Mouse (Mus musculus) v-Abl transformed pro-B cells (cell line): Measurements from ENCODE around the gene Cxcl16.
"Not testable (repeated sequence)": the region's sequence is repeated elsewhere in the genome, so short reads cannot be mapped to it uniquely, and the experiment has no call there.

Experiments
- in situ Hi-C, 2 experiments: fragments of 400-800 bp; cut with MboI; formaldehyde crosslinking; loops; one replicate each; pipeline ENCODE4 v1.15.1; 2025; ENCODE audit not compliant: unreplicated experiment in 2 of 2

Gene Cxcl16

GRCm38 (mm10) chr11:70459601-70460101 is at the start of gene Cxcl16:
Cxcl16 (minus strand) TSS chr11:70459984.
- in situ Hi-C loops: loop anchor here in 1 of 2 experiments (5.0 kb wide), 1 partner anchor 43 kb away; no protein-coding TSS in a partner anchor

- in situ Hi-C loops: loop anchor here (5.0 to 25.0 kb wide), 2 partner anchors 75 to 270 kb away; partner anchors contain the start of genes 0610010K14Rik (in 2 of the 2), Arrb2 (in 2 of the 2), Bcl6b (in 2 of the 2) and Gm21988 (in 2 of the 2)
These were observed 47.3 kb upstream of the Cxcl16 start for GRCm38 (mm10) chr11:70506962-70507515.

- in situ Hi-C loops: loop anchor here (5.0 to 25.0 kb wide), 2 partner anchors 74 to 269 kb away; partner anchors contain the start of genes 0610010K14Rik (in 2 of the 2), Arrb2 (in 2 of the 2), Bcl6b (in 2 of the 2) and Gm21988 (in 2 of the 2)
These were observed 46.6 kb upstream of the Cxcl16 start for GRCm38 (mm10) chr11:70506385-70506784.

DNA sequence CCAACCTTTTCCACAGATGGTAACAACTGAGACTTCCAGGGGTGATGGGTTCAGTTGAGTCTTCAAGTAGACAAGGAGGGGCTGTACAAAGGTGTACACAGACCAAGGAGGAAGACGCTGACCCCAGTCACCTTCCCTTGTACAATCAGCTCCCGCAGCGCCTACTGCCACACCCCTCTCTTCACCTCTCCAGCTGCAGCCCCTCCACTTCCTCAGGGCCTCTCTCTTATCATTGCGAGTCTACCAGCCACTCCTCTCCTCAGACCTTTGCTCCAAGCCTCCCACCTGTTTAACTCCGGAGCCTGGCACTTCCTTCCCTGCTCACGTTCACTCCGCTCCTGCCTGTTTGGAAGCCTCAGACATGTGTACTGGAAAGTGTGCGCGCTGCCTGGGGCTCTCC is 45.2 kb upstream of the Cxcl16 start, which contains the start of gene Tm4sf5:
Tm4sf5 (plus strand) TSS at position 275 of the 400 bp plus-strand sequence.
- in situ Hi-C loops: loop anchor here (5.0 to 25.0 kb wide), 3 partner anchors 43 to 268 kb away; partner anchors contain the start of genes 0610010K14Rik (in 2 of the 2), Arrb2 (in 2 of the 2), Bcl6b (in 2 of the 2) and Gm21988 (in 2 of the 2)

DNA sequence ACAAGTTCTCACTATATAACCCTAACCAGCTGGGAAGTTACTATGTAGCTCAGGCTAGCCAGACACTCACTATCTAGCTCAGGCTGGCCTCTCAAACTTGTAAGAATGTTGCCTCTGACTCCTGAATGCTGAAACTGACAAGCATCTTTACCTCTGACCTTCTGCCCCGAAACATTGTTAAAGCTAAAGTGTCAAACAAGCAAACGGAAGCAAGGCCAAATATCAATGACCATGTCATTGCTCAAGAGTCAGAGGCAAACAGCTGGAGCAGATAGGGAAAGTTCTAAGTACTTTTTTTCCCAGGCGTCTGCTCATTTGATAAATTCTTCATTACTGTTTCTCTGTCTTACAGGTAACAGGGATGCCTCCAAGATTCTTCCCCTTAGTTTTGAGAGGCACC is 42.2 kb upstream of the Cxcl16 start:
- in situ Hi-C loops: loop anchor here (5.0 to 25.0 kb wide), 2 partner anchors 40 to 265 kb away; partner anchors contain the start of genes 0610010K14Rik (in 2 of the 2), Bcl6b (in 2 of the 2), Gm21988 (in 2 of the 2) and Rnasek (in 2 of the 2)

DNA sequence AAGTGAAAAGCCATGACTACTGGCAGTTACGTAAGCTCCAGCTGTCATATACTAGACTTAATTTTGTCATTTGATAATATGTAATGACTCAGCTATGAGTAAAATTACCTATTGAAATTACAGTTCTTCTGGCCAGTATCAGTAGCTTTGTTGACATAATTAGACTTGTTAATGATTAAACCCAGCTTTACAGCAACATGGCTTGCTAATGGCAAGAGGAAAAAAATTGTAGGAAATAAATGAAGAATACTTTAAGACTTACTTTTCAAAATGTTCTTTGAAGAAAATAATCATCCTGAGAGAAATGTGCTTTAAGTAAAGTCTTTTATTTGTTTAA is 40.7 kb upstream of the Cxcl16 start:
- in situ Hi-C loops: loop anchor here (5.0 to 25.0 kb wide), 2 partner anchors 38 to 263 kb away; partner anchors contain the start of genes 0610010K14Rik (in 2 of the 2), Bcl6b (in 2 of the 2), Gm21988 (in 2 of the 2) and Rnasek (in 2 of the 2)

GRCm38 (mm10) chr11:70499566-70500475 is 40.0 kb upstream of the Cxcl16 start:
- in situ Hi-C loops: loop anchor here (5.0 to 25.0 kb wide), 4 partner anchors 38 to 1038 kb away; partner anchors contain the start of genes 0610010K14Rik (in 2 of the 2), Bcl6b (in 2 of the 2), Gm21988 (in 2 of the 2) and Rnasek (in 2 of the 2)

GRCm38 (mm10) chr11:70489684-70490083 is 29.9 kb upstream of the Cxcl16 start:
- in situ Hi-C loops: loop anchor here (25.0 kb wide), 2 partner anchors 402 to 1027 kb away; partner anchors contain the start of gene Asgr2 (in 1 of the 2)

DNA sequence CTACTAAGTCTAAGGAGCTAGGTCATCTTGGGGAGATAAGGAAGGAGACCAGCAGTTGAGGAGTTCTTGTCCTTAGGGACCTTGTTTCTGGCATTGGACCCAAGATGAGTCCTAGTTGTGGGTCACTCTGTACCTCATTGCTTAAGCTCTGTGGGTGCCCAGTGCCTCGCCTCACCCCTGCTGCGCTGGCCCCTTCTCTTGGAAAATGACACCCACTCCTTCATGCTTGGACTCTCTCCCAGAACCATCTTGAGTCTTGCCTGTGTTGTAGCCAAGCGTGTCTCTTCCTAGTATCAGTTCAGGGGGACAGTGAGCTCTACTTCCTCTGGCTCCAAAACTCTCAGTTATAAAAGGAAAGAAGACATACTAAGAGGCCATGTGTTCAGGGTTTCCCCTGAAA is 29.4 kb upstream of the Cxcl16 start:
- in situ Hi-C loops: loop anchor here (25.0 kb wide), 2 partner anchors 402 to 1027 kb away; partner anchors contain the start of gene Asgr2 (in 1 of the 2)

GRCm38 (mm10) chr11:70487816-70488215 is 28.0 kb upstream of the Cxcl16 start:
- in situ Hi-C loops: loop anchor here (25.0 kb wide), 2 partner anchors 401 to 1026 kb away; partner anchors contain the start of gene Asgr2 (in 1 of the 2)

GRCm38 (mm10) chr11:70485498-70485897 is 25.7 kb upstream of the Cxcl16 start:
- in situ Hi-C loops: loop anchor here (25.0 kb wide), 2 partner anchors 398 to 1023 kb away; partner anchors contain the start of gene Asgr2 (in 1 of the 2)

- in situ Hi-C loops: loop anchor here (25.0 kb wide), 2 partner anchors 388 to 1013 kb away; partner anchors contain the start of gene Asgr2 (in 1 of the 2)
These were observed 15.2 kb upstream of the Cxcl16 start for GRCm38 (mm10) chr11:70474872-70475534.

GRCm38 (mm10) chr11:70473291-70473690 is 13.5 kb upstream of the Cxcl16 start:
- in situ Hi-C loops: not testable (repeated sequence)

DNA sequence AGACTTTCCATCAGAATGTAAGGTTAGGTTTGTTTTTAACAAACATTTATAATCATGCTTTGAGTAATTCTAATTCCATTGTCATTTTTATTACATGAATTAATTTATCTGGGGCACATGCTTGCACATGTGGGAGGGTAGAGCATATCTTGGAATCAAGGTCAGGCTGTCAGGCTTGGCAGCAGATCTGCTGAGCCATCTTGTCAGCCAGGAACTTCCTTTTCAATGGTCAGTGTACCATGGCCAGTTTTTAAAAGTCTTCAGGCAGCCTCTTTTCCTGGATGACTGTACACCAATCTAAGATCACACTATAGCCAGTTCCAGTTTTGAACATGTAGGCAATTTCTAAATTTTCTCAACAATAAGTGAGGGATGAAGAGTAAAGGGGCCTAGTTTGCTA is 12.9 kb upstream of the Cxcl16 start:
- in situ Hi-C loops: no loop called here

GRCm38 (mm10) chr11:70469764-70470163 is 10.0 kb upstream of the Cxcl16 start:
- in situ Hi-C loops: no loop called here

GRCm38 (mm10) chr11:70467902-70468619 is 8.3 kb upstream of the Cxcl16 start:
- in situ Hi-C loops: no loop called here

DNA sequence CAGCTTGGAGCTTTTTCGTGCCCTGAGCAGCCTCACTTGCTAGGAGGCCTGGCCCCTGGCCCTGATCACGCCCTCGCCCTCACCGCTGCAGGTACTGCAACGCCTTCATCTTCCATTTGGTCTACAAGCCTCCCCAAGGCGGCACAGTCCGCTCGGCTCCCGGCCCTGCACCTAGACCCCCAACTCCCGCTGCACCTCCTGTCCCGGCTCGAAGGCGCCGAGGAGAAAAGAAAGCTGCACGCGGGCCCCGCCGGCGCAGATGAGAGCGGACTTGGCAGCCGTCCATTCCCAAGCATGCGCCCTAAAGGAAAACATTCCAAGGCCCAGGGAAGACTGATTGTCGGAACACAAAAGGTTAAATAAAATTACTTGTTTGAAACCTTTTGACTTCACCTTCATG is 6.0 kb upstream of the Cxcl16 start:
- in situ Hi-C loops: no loop called here

DNA sequence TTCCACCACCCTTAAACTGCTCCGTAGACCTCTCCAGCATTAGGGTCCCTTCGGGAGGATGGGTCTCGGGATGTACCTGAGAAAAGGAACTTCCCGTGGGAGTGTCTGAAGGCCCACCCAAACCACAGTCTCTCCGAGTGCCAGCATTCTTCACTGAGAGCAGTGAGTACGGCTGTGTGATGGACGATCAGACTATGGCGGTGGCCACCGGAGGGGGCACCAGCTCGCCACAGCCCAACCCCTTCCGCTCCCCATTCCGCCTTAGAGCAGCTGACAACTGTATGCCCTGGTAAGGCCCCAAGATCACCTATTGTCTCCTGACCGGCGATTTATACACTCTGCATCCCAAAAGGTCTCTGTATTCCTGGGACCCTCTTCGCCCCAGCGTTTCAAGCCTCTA is 5.4 kb upstream of the Cxcl16 start:
- in situ Hi-C loops: no loop called here

DNA sequence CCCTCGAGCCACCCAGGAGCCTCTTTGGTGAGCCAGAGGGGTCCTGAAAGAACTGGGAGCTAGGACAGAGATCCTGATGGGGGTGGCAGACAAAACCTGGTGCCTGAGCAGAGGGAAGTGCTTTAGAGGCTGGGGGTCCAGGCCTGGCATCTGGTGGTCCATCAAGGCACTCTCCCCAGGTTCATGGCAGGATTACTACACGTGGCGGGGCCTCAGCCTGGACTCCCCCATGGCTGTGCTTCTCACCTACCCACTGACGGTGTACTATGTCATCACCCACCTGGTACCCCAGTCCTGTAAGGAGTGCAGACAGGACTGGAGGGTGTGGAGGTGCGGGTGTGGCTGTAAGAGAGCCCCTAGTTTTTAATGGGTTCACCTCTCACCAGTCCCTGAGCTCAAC is 4.2 kb upstream of the Cxcl16 start:
- in situ Hi-C loops: loop anchor here in 1 of 2 experiments (5.0 kb wide), 1 partner anchor 38 kb away; no protein-coding TSS in a partner anchor
